ENCODE assay signal across 8 mouse cellular contexts in genomic region chr1:55665828-55666673, GRCm38 (mm10).
DNase-seq lines count a peak whose midpoint lies in the region; ATAC-seq and TF ChIP-seq lines count a peak whose summit lies in the region.
"Had no signal": no experiment of that assay in that cellular context is flagged by ENCODE, and none has a peak within 500 bp of the region (broad histone marks: within the 10 kb centered on the region; RNA-seq: fewer than 3 reads in every experiment).

No protein-coding gene starts in this region.

- no peak for TF ChIP-seq POLR2A in brain, embryonic 14.5 days (IDR thresholded peaks at IDR 0.05; ENCODE audit: borderline replicate concordance, extremely low read depth, insufficient read depth, insufficient read length, poor library complexity, severe bottlenecking)
- no peak for TF ChIP-seq POLR2A in olfactory bulb, adult 2 months (IDR thresholded peaks at IDR 0.05; ENCODE audit: insufficient read depth, low read depth, low read length)

- H3K4me3 ChIP-seq in ES-E14 (ENCODE audit: insufficient read depth in 1 of 2, low read depth in 1 of 2, low read length in 2 of 2, poor library complexity in 1 of 2, severe bottlenecking in 1 of 2) = no peak overlapping the region
- no peak overlapping the region for H3K4me3 ChIP-seq in forebrain, embryonic 12.5 days (replicated peaks)
- H3K4me3 ChIP-seq in olfactory bulb, adult 2 months (ENCODE audit: insufficient read depth, low read depth, low read length) = no peak overlapping the region
- H3K4me3 ChIP-seq: liver, embryonic 13.5 days had no signal

- no peak for TF ChIP-seq CTCF in brain, embryonic 14.5 days (IDR thresholded peaks at IDR 0.05; ENCODE audit: borderline replicate concordance, extremely low read depth, insufficient read depth, insufficient read length)
- no peak for TF ChIP-seq CTCF in olfactory bulb, adult 2 months (IDR thresholded peaks at IDR 0.05; ENCODE audit: insufficient read depth, low read depth, low read length)

- peak; percentile 1 for DNase-seq in ES-E14 (ENCODE audit: low read depth, low spot score)
- peak; percentile 95 for DNase-seq in brain, embryonic 14.5 days (ENCODE audit: low read depth)
- peak; percentile 58 to 60 for DNase-seq in layer of hippocampus, postnatal 10 days (ENCODE audit: low spot score in 2 of 2)
- DNase-seq in thymus, postnatal 14 days = no peak
- no peak for DNase-seq in liver
- DNase-seq: liver, embryonic 13.5 days had no signal

- H3K4me1 ChIP-seq in ES-E14 (ENCODE audit: control insufficient read depth in 2 of 2, insufficient read depth in 2 of 2, low read length in 2 of 2, poor library complexity in 1 of 2) = no peaks in the 10 kb centered on the region
- peaks cover 28% of the 10 kb centered on the region for H3K4me1 ChIP-seq in forebrain, embryonic 12.5 days
- peaks cover 9% of the 10 kb centered on the region for H3K4me1 ChIP-seq in olfactory bulb, adult 2 months (ENCODE audit: control insufficient read depth, insufficient read depth, low read length)
- H3K4me1 ChIP-seq: liver, embryonic 13.5 days had no signal

- ATAC-seq in forebrain, embryonic 12.5 days (ENCODE audit: low FRiP score) = peak; percentile 90

- 10% methylated on average over 11 of the region's 11 CpGs for WGBS in forebrain, embryonic 12.5 days
- 26% methylated on average over 11 of the region's 11 CpGs for WGBS in olfactory bulb, adult 2 months

- no peaks in the 10 kb centered on the region for H3K36me3 ChIP-seq in ES-E14 (ENCODE audit: control insufficient read depth, insufficient read depth, low read length, poor library complexity, severe bottlenecking)
- H3K36me3 ChIP-seq in forebrain, embryonic 12.5 days (replicated peaks) = no peaks in the 10 kb centered on the region
- H3K36me3 ChIP-seq: liver, embryonic 13.5 days had no signal

- H3K9ac ChIP-seq in ES-E14 (ENCODE audit: insufficient read depth, low read depth, low read length, poor library complexity, severe bottlenecking) = no peak overlapping the region
- H3K9ac ChIP-seq in forebrain, embryonic 12.5 days = peak overlapping the region; percentile 8; the same call in 1 of the 2 replicates
- H3K9ac ChIP-seq: liver, embryonic 13.5 days had no signal

- in situ Hi-C loops in ES-E14 (cut with MboI; ENCODE audit: low sequenced_read_pairs in 2 of 2, unreplicated experiment in 2 of 2) = no loop called here

- H3K27me3 ChIP-seq in forebrain, embryonic 12.5 days = peaks cover 4% of the 10 kb centered on the region; the same call in 1 of the 2 replicates
- H3K27me3 ChIP-seq: liver, embryonic 13.5 days had no signal

- H3K4me2 ChIP-seq in forebrain, embryonic 12.5 days = peak overlapping the region; percentile 31
- H3K4me2 ChIP-seq: liver, embryonic 13.5 days had no signal

- no peaks in the 10 kb centered on the region for H3K9me3 ChIP-seq in ES-E14 (ENCODE audit: control insufficient read depth, insufficient read depth, low read depth, low read length)
- no peaks in the 10 kb centered on the region for H3K9me3 ChIP-seq in forebrain, embryonic 12.5 days
- H3K9me3 ChIP-seq: liver, embryonic 13.5 days had no signal

- no peak overlapping the region for H3K27ac ChIP-seq in ES-E14 (ENCODE audit: insufficient read depth, low read depth, low read length, poor library complexity, severe bottlenecking)
- H3K27ac ChIP-seq in forebrain, embryonic 12.5 days = peak overlapping the region; percentile 84
- peak overlapping the region; percentile 44; the same call in 1 of the 2 replicates for H3K27ac ChIP-seq in olfactory bulb, adult 2 months (ENCODE audit: insufficient read depth, low read depth, low read length)
- H3K27ac ChIP-seq: liver, embryonic 13.5 days had no signal

TF ChIP-seq in ES-E14, 5 proteins besides CTCF, POLR2A, EP300 and RAD21:
- TF ChIP-seq ZC3H11A (IDR thresholded peaks at IDR 0.05; ENCODE audit: borderline replicate concordance, low read depth, low read length) (no peak), CHD2 (IDR thresholded peaks at IDR 0.05; ENCODE audit: low read depth, low read length) (no peak), MAFK (IDR thresholded peaks at IDR 0.05; ENCODE audit: insufficient read depth, low read depth, low read length) (no peak), HCFC1 (IDR thresholded peaks at IDR 0.05; ENCODE audit: borderline replicate concordance, insufficient read depth, low read length) (no peak), ZNF384 (IDR thresholded peaks at IDR 0.05; ENCODE audit: low read depth, low read length) (no peak)

Comparison
In these comparisons a context has a peak if more than half of its experiments do, and no peak if none do; other contexts are left out.
1. DNase-seq: peak in ES-E14 (single experiment), brain, embryonic 14.5 days (single experiment) and layer of hippocampus, postnatal 10 days (2 of 2); none in thymus, postnatal 14 days (single experiment) and liver (single experiment).